Mouse (Mus musculus) MEL (cell line): ENCODE data around the gene Leng1. TPM values are rescaled to one million over a fixed set of nuclear protein-coding genes. Genes with fewer than 3 reads are reported as not detected.

Experiments used
- DNase-seq: peaks from one replicate; pipeline ENCODE4 v3.0.0; 2011; ENCODE audit warnings: low read depth, low spot score
- H3K27ac ChIP-seq: 2 replicates; pipeline ENCODE4 v1.5.1; 2012; ENCODE audit warnings: low read depth, mild to moderate bottlenecking, control low read depth, low read length, moderate library complexity; ENCODE audit not compliant: control insufficient read depth
- H3K27me3 ChIP-seq, 2 experiments: fragments of 150-350 bp in 1 of 2; sonication (generic) in 1 of 2; 2 replicates each; pipeline ENCODE4 v1.6.1; 2012; ENCODE audit warnings: low read length in 2 of 2, mild to moderate bottlenecking in 2 of 2, improper control_type of control experiment in 1 of 2, moderate library complexity in 1 of 2; ENCODE audit not compliant: insufficient read depth in 2 of 2, control insufficient read depth in 1 of 2
- H3K36me3 ChIP-seq, 2 experiments: 2 replicates each; pipeline ENCODE4 v1.6.1; 2012 to 2014; ENCODE audit warnings: low read length in 2 of 2, improper control_type of control experiment in 1 of 2, inconsistent platforms in 1 of 2, mild to moderate bottlenecking in 1 of 2; ENCODE audit not compliant: insufficient read depth in 2 of 2, control insufficient read depth in 1 of 2
- H3K4me1 ChIP-seq, 2 experiments: fragments of 150-350 bp in 1 of 2; sonication (generic) in 1 of 2; 2 replicates each; pipeline ENCODE4 v1.6.1; 2012; ENCODE audit warnings: low read length in 2 of 2, improper control_type of control experiment in 1 of 2, mild to moderate bottlenecking in 1 of 2; ENCODE audit not compliant: insufficient read depth in 2 of 2, control insufficient read depth in 1 of 2
- H3K4me3 ChIP-seq, 2 experiments: fragments of 150-350 bp in 1 of 2; sonication (generic) in 1 of 2; 2 replicates each; pipeline ENCODE4 v1.5.1; 2012; ENCODE audit warnings: low read depth in 2 of 2, low read length in 2 of 2, mild to moderate bottlenecking in 2 of 2, moderate library complexity in 2 of 2, control low read depth in 1 of 2, improper control_type of control experiment in 1 of 2; ENCODE audit not compliant: control insufficient read depth in 1 of 2, insufficient read depth in 1 of 2
- H3K79me2 ChIP-seq: 2 replicates; pipeline ENCODE4 v1.6.1; 2012; ENCODE audit warnings: mild to moderate bottlenecking, low read length, moderate library complexity; ENCODE audit not compliant: control insufficient read depth, poor library complexity, insufficient read depth
- H3K9ac ChIP-seq: 2 replicates; pipeline ENCODE4 v1.6.1; 2012; ENCODE audit warnings: low read depth, mild to moderate bottlenecking, control low read depth, low read length, moderate library complexity; ENCODE audit not compliant: control insufficient read depth, poor library complexity, severe bottlenecking
- H3K9me3 ChIP-seq: fragments of 150-350 bp; sonication (generic); replicated peaks from 2 replicates; pipeline ENCODE4 v1.6.1; 2012; ENCODE audit warnings: mild to moderate bottlenecking, low read length, improper control_type of control experiment, moderate library complexity; ENCODE audit not compliant: insufficient read depth
- EP300 ChIP-seq, 2 experiments: IDR thresholded peaks; 2 replicates each; pipeline ENCODE4 v1.6.1; 2011; ENCODE audit warnings: improper control_type of control experiment in 2 of 2, low read length in 2 of 2, low read depth in 1 of 2, mild to moderate bottlenecking in 1 of 2
- GABPA ChIP-seq: IDR thresholded peaks from 2 replicates; pipeline ENCODE4 v1.6.1; 2012; ENCODE audit warnings: low read depth, mild to moderate bottlenecking, inconsistent platforms, low read length, improper control_type of control experiment, moderate library complexity
- GATA1 ChIP-seq: IDR thresholded peaks from 2 replicates; pipeline ENCODE4 v1.6.1; 2011; ENCODE audit warnings: low read depth, low read length, improper control_type of control experiment
- HCFC1 ChIP-seq: IDR thresholded peaks from 2 replicates; pipeline ENCODE4 v1.6.1; 2012; ENCODE audit warnings: low read depth, mild to moderate bottlenecking, inconsistent platforms, low read length, improper control_type of control experiment, moderate library complexity
- JUND ChIP-seq: IDR thresholded peaks from 2 replicates; pipeline ENCODE4 v1.6.1; 2011; ENCODE audit warnings: low read depth, mild to moderate bottlenecking, improper control_type of control experiment, low read length
- MAFK ChIP-seq: IDR thresholded peaks from 2 replicates; pipeline ENCODE4 v1.6.1; 2011; ENCODE audit warnings: low read depth, mild to moderate bottlenecking, low read length, improper control_type of control experiment, borderline replicate concordance
- MAX ChIP-seq: IDR thresholded peaks from 2 replicates; pipeline ENCODE4 v1.6.1; 2011; ENCODE audit warnings: low read length, improper control_type of control experiment
- MAZ ChIP-seq: IDR thresholded peaks from 2 replicates; pipeline ENCODE4 v1.6.1; 2012; ENCODE audit warnings: low read depth, mild to moderate bottlenecking, inconsistent platforms, low read length, improper control_type of control experiment
- NELFE ChIP-seq: IDR thresholded peaks from 2 replicates; pipeline ENCODE4 v1.6.1; 2011; ENCODE audit warnings: low read depth, low read length, improper control_type of control experiment
- NRF1 ChIP-seq: IDR thresholded peaks from 2 replicates; pipeline ENCODE4 v1.6.1; 2014; ENCODE audit warnings: low read depth, mild to moderate bottlenecking, inconsistent platforms, low read length, improper control_type of control experiment, moderate library complexity; ENCODE audit not compliant: poor library complexity, insufficient read depth, severe bottlenecking
- POLR2A ChIP-seq, 2 experiments: IDR thresholded peaks; 2 replicates each; pipeline ENCODE4 v1.6.1; 2011 to 2012; ENCODE audit warnings: low read length in 2 of 2, mild to moderate bottlenecking in 2 of 2, control low read depth in 1 of 2, improper control_type of control experiment in 1 of 2, low read depth in 1 of 2, moderate library complexity in 1 of 2; ENCODE audit not compliant: control insufficient read depth in 1 of 2, insufficient read depth in 1 of 2, poor library complexity in 1 of 2
- POLR2AphosphoS2 ChIP-seq: IDR thresholded peaks from 2 replicates; pipeline ENCODE4 v1.6.1; 2011; ENCODE audit warnings: low read length, improper control_type of control experiment
- RCOR1 ChIP-seq: IDR thresholded peaks from 2 replicates; pipeline ENCODE4 v1.6.1; 2012; ENCODE audit warnings: low read depth, mild to moderate bottlenecking, inconsistent platforms, low read length, improper control_type of control experiment
- SMC3 ChIP-seq: IDR thresholded peaks from 2 replicates; pipeline ENCODE4 v1.6.1; 2011; ENCODE audit warnings: low read depth, low read length, improper control_type of control experiment
- TBP ChIP-seq: IDR thresholded peaks from 2 replicates; pipeline ENCODE4 v1.8.0; 2011; ENCODE audit warnings: low read depth, low read length, improper control_type of control experiment
- TCF12 ChIP-seq: IDR thresholded peaks from 2 replicates; pipeline ENCODE4 v1.6.1; 2014; ENCODE audit warnings: low read depth, mild to moderate bottlenecking, inconsistent platforms, low read length, improper control_type of control experiment, moderate library complexity
- USF1 ChIP-seq: IDR thresholded peaks from 2 replicates; pipeline ENCODE4 v1.6.1; 2014; ENCODE audit warnings: low read depth, mild to moderate bottlenecking, inconsistent platforms, low read length, improper control_type of control experiment, moderate library complexity
- USF2 ChIP-seq, 2 experiments: IDR thresholded peaks; 2 replicates each; pipeline ENCODE4 v1.6.1; 2011 to 2012; ENCODE audit warnings: improper control_type of control experiment in 2 of 2, low read length in 2 of 2, borderline replicate concordance in 1 of 2, inconsistent platforms in 1 of 2, low read depth in 1 of 2, mild to moderate bottlenecking in 1 of 2; ENCODE audit not compliant: insufficient read depth in 1 of 2
- ZC3H11A ChIP-seq: IDR thresholded peaks from 2 replicates; pipeline ENCODE4 v1.6.1; 2012; ENCODE audit warnings: low read depth, mild to moderate bottlenecking, inconsistent platforms, low read length, improper control_type of control experiment
- ZKSCAN1 ChIP-seq: IDR thresholded peaks from 2 replicates; pipeline ENCODE4 v1.6.1; 2012; ENCODE audit warnings: low read depth, mild to moderate bottlenecking, inconsistent platforms, low read length, improper control_type of control experiment, moderate library complexity
- ZMIZ1 ChIP-seq: IDR thresholded peaks from 2 replicates; pipeline ENCODE4 v1.6.1; 2012; ENCODE audit warnings: low read depth, mild to moderate bottlenecking, inconsistent platforms, low read length, improper control_type of control experiment, moderate library complexity
- ZNF384 ChIP-seq: IDR thresholded peaks from 2 replicates; pipeline ENCODE4 v1.6.1; 2012; ENCODE audit warnings: low read depth, mild to moderate bottlenecking, inconsistent platforms, low read length, improper control_type of control experiment
- polyA plus RNA-seq, 2 experiments: library from polyadenylated mRNA; stranded (reverse) in 1 of 2; unstranded in 1 of 2; fragments of >175 nt in 1 of 2; fragments of >200 nt in 1 of 2; gene quantifications; 2 replicates each; pipeline versions ENCODE4 v1.2.1 to v1.2.4; 2012; ENCODE audit warnings: low replicate concordance in 2 of 2, low read depth in 1 of 2; ENCODE audit not compliant: insufficient read length in 2 of 2, insufficient read depth in 1 of 2, missing spikeins in 1 of 2
- total RNA-seq: library from RNA; depleted of rRNA; stranded (reverse); fragments of 300-350 nt; gene quantifications from 2 replicates; pipeline ENCODE4 v1.2.3, GENCODE M21; 2012

Leng1 gene
- total and polyA plus RNA-seq, 3 experiments: 11.0 to 11.3 TPM; not detected in 1

GRCm38 (mm10) chr7:3665215-3666114 lies at the start of gene Leng1 (continued):
- TF ChIP-seq USF2 (IDR thresholded peaks at IDR 0.05; ENCODE audit: borderline replicate concordance in 1 of 2, insufficient read depth in 1 of 2, low read depth in 1 of 2, low read length in 2 of 2): no peak
- TF ChIP-seq ZNF384: no peak
- TF ChIP-seq MAFK: no peak
- no peak; the same call in 1 of the 2 replicates for TF ChIP-seq MAZ
- TF ChIP-seq MAX: peak; percentile 67

- Histone ChIP-seq H3K27me3 (no peaks in the 10 kb centered on the region), H3K9ac (no peak overlapping the region), H3K36me3 (peaks cover 0 to 2% of the 10 kb centered on the region in 2 experiments; a peak in 1 of 4 replicates), H3K27ac (no peak overlapping the region), H3K4me3 (no peak overlapping the region), H3K4me1 (peaks cover 0 to 9% of the 10 kb centered on the region in 2 experiments; a peak in 2 of 4 replicates), H3K9me3 (no peaks in the 10 kb centered on the region), H3K79me2 (no peaks in the 10 kb centered on the region)
- DNase-seq: peak; percentile 32
- no peak for TF ChIP-seq MAFK
- TF ChIP-seq ZMIZ1: no peak
- TF ChIP-seq USF1: no peak
- TF ChIP-seq ZKSCAN1: no peak
- no peak for TF ChIP-seq GABPA
- TF ChIP-seq TBP: no peak
- TF ChIP-seq NRF1: no peak
- no peak for TF ChIP-seq SMC3
- TF ChIP-seq ZC3H11A: no peak
- TF ChIP-seq POLR2A (IDR thresholded peaks at IDR 0.05; ENCODE audit: control insufficient read depth in 1 of 2, insufficient read depth in 1 of 2, low read depth in 1 of 2, low read length in 2 of 2, poor library complexity in 1 of 2): no peak
Measured at GRCm38 (mm10) chr7:3715249-3715648, 49.6 kb upstream of the Leng1 start.

GRCm38 (mm10) chr7:3712264-3712942 lies 46.8 kb upstream of the Leng1 start:
- Histone ChIP-seq H3K9me3 (no peaks in the 10 kb centered on the region), H3K79me2 (no peaks in the 10 kb centered on the region), H3K9ac (no peak overlapping the region), H3K27me3 (no peaks in the 10 kb centered on the region), H3K4me3 (no peak overlapping the region), H3K4me1 (peaks cover 0 to 7% of the 10 kb centered on the region in 2 experiments; a peak in 2 of 4 replicates), H3K36me3 (peaks cover 0 to 6% of the 10 kb centered on the region in 2 experiments; a peak in 2 of 4 replicates), H3K27ac (no peak overlapping the region)
- DNase-seq: no peak
- no peak for TF ChIP-seq MAX
- no peak for TF ChIP-seq NELFE
- no peak for TF ChIP-seq NRF1
- no peak for TF ChIP-seq JUND
- no peak for TF ChIP-seq GABPA
- TF ChIP-seq GATA1: no peak
- no peak for TF ChIP-seq HCFC1
- no peak for TF ChIP-seq ZNF384
- no peak for TF ChIP-seq POLR2AphosphoS2
- TF ChIP-seq EP300 (IDR thresholded peaks at IDR 0.05; ENCODE audit: low read depth in 1 of 2, low read length in 2 of 2): no peak
- no peak for TF ChIP-seq RCOR1
- TF ChIP-seq USF2 (IDR thresholded peaks at IDR 0.05; ENCODE audit: borderline replicate concordance in 1 of 2, insufficient read depth in 1 of 2, low read depth in 1 of 2, low read length in 2 of 2): no peak
- TF ChIP-seq TCF12: no peak
